Mouse (Mus musculus) large intestine, adult 2 months (tissue): ENCODE results near the gene Rsad2. TPM values are rescaled to one million over a fixed set of nuclear protein-coding genes. Genes with fewer than 3 reads are reported as not detected.
"Not testable (repeated sequence)": the region's sequence is repeated elsewhere in the genome, so short reads cannot be mapped to it uniquely, and the experiment has no call there.

ENCODE experiments used
- DNase-seq: peaks from one replicate; pipeline ENCODE4 v3.0.0-alpha.2; 2012; ENCODE audit warnings: low read depth, low spot score
- WGBS: fragments of 180-500 bp; shearing (Covaris S2); methylation state at CpG from one replicate; pipeline ENCODE4 v1.1.7; 2018; 5-methylcytosine and 5-hydroxymethylcytosine counted together
- polyA plus RNA-seq: library from polyadenylated mRNA; depleted of rRNA; stranded (reverse); fragments of >200 nt; gene quantifications from 2 replicates; pipeline ENCODE4 v1.2.3, GENCODE M21; 2012

Gene Rsad2
- polyA plus RNA-seq, 1 experiment: 1.7 TPM

DNA sequence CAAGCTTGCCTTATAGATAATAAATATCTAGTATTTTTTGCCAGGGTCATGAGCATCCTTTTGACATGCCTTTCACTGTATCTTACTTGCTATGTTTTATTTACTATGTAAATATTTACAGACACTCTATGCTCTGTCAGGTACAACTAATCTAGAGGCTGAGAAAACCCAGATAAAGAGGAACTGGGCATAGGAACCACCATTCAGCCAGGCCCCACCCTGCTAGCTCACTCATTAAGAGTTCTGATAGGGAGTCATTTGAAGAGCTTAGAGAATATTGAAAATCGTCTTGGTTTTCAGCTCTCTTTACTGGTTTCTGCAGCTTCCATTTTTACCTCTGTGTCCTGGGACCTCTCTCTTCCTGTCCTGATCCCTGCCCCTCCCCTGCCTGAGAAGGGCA is 5.1 kb downstream of the Rsad2 start:
- WGBS: 10% methylated on average over 1 of the region's 1 CpGs
- DNase-seq: no peak

DNA sequence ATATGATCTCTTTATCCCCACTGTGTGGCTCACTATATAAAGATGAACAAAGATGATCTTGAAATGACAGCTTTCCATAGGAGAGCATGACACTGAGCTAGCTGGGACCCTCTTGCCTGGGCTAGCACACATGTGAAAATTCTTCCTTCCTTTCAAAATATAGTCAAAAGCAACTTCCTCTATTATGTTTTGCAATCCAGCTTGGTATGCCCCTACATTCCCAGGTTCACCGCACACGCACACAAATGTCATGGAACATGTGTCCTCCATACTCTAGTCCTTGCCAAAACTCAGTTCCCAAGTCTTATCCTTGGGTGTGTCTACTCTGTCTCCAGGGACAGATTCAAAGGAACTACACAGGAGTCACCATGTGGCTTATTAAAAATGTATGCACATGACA is 6.8 kb downstream of the Rsad2 start:
- WGBS: 96% methylated on average over 2 of the region's 2 CpGs
- DNase-seq: no peak

DNA sequence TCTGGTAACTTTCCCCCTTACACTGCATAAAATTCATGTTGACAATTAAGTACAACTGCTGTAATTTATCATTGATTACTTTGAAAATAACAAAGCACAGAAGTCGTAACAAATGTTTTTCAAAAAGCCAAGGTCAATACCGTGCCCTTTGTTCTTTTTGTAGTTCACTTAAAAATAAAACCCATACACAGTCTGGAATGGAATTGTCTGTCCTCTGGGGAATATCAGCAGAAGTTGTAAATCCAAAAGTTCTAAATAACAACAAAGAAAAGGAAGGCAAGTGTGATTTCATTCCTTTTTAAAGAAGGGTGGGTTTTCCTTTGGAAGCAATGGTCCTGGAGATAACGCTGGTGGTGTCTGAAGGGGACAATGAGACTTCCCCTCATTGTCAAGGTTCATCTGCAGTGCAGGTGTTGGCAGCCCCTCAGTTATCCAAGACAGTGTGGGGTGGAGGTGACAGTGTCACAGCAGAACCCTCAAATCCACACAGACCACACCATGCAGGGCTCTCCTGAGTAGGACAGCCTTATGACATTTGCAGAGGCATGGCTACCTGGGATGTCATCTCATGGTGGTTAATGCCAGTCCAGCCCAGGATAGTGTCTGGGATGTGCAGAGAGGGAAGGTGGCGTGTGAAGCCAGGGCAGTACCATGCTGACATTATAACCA is 9.7 kb downstream of the Rsad2 start:
- no peak for DNase-seq
- 83% methylated on average over 4 of the region's 4 CpGs for WGBS

DNA sequence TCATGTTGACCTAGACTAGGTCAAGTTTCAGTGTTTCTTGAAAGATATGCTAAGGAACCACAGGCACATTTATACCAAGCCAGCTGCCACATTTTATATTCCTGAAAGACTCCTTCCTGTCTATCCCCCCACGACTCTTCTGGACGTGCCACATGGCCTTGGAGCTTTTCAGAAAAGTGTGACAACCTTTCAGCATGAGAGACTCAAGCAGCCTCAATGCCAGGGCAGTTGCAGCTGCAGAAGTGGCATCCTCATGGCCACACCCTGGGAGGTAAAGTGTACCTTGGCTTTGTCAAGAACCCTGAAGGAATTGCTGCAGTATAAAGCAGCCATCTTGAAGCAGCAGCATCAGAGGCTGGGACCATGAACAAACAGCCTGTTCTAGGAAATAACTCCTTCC is 11.7 kb downstream of the Rsad2 start:
- DNase-seq: no peak
- 78% methylated on average over 2 of the region's 2 CpGs for WGBS

DNA sequence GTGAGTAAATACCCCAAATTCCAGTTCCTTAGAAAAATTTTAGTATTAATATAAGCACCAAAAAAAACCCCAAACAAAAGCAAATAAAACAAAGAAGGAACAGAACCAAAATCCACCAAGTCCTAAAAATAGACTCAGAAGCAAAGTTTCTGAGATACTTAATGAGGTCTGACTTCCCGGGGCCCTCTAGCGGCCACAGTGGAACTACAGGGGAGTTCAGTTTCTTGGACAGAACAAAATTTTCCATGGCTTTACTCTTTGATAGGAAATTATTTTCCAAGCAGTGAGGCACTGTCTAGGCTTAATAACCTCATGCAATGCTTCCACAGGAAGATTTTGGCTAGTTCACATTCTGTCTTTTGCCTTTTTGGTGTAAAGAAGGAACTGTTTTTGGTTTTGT is 12.2 kb downstream of the Rsad2 start:
- no peak for DNase-seq
- 1% methylated on average over 2 of the region's 2 CpGs for WGBS

DNA sequence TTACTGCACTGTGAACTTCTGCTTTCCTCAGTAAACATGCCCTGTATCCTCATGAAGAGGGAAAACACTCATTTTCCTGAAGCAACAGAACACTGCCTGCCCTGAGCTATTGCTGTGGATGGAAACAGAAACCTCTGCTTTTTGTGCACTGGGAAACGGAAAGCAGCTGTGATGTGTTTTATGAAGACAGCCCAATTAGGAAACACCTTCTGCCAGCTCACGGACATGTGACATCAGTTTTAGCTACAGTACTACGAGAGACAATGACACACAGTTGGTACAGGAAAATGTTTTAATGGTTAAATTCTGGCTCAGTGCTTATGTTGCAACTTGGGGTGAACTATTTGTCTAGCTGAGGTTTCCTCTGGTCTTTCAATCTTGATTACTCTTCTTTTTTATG is 16.9 kb downstream of the Rsad2 start:
- no peak for DNase-seq
- WGBS: 45% methylated on average over 3 of the region's 3 CpGs

DNA sequence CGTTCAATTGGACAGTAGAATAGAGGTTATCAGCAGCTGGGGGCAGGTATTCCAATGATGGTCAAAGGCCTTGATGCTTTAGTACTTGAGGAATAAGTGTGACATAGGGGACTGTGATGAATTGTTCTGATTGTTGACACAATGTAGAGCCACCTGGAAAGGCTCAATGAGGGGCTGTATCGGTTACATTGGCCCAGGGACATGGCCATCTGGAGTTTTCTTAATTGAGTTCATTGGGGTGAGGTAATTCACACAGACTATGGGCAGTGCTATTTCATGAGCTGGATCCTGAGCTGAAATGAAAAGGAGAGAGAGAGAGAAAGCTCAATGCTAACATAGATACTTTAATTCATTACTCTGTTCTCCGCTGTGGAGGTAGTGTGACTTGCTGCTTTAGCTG is 18.3 kb downstream of the Rsad2 start:
- WGBS: 64% methylated on average over 3 of the region's 3 CpGs
- DNase-seq: no peak

DNA sequence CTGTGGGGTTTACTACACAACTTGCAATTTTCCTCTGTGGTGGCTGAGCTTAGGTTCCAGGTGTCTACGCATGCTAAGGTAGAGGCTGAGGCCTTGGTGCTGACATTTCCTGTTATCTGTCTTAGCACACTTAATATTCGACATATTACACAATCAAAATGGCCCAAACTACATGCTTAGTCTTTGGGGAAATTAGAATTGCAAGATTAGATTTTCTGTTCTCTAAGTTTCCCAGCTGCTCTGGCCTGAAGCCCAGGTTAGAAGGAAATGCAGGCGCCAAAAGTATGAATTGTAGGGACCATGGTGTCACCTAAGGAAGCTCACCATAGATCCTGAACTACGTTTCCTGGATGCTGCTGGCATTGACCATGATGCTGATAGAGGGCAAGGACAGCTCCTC is 19.9 kb downstream of the Rsad2 start:
- 67% methylated on average over 4 of the region's 4 CpGs for WGBS
- DNase-seq: no peak

DNA sequence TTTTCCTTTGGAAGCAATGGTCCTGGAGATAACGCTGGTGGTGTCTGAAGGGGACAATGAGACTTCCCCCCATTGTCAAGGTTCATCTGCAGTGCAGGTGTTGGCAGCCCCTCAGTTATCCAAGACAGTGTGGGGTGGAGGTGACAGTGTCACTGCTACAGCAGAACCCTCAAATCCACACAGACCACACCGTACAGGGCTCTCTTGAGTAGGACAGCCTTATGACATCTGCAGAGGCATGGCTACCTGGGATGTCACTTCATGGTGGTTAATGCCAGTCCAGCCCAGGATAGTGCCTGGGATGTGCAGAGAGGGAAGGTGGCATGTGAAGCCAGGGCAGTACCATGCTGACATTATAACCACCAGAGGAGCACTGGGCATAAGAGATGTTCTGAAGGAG is 27.5 kb downstream of the Rsad2 start:
- not testable (repeated sequence) for DNase-seq
- 88% methylated on average over 2 of the region's 2 CpGs for WGBS

DNA sequence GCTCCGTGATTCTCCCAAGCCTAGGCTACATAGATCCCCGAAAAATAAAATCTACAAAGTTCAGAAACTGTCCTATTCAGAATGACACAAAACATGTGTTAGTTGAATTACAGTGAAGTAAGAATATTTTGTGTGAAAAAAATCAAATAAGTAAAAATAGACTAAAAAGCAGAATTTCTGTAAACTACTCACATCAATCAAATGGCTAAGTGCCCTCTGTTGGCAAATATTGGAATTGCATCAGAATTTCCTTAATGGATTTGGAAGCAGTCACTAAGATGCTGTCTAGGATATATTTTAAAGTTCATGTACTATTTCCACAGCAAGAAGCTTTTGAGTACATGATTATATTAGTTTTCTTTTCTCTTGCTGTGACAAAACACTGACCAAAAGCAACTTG is 31.4 kb downstream of the Rsad2 start:
- WGBS: 85% methylated on average over 2 of the region's 2 CpGs
- DNase-seq: peak; percentile 18

DNA sequence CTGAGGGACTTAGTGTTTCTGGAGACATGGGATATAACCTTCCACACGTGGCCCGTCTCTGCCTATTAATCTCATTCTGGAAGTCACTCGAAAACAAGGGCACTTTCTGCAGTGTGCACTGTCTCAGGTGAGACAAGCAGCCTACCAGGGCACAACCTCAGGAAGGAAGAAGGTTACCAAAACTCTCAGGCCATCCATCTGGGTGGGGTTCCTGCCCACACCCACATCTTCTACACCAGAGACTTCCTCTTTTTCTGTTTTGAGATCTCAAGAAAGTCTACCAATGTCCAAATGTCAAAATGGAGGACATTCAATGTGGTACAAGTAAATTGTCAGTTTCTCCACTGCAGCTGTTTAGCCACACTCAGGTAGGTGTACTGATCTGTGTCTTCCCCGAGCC is 37.9 kb downstream of the Rsad2 start:
- 75% methylated on average over 4 of the region's 4 CpGs for WGBS
- DNase-seq: no peak

DNA sequence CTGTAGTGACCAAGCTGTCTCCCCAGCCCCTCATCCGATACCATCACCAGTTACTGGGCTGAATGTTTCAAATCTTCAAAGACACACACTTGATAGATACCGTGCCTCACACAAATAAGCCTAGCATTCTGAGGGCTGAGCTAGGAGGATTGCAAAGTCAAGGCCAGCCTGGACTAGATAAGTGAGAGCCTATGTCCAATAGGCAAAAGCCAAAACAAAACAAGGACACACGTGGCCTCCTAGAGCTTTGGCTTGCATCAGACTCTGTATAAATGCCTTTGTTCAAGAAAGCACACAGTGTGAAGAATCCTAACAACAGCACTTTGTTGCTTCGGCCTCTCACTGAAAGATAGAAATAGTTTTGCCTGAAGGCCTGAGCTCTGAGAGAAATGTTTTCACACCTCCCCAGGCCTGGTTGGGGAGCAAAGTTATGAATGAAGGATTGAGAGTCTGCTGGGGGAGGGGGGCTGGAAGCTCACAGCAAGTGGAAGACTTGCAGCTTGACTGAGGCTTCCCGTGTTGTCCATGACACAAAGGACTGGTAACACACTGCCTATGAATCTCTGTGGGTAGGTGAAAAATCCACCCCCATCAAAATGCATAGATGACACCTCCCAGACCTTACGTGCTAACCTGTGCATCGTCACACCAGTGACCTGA is 39.5 kb downstream of the Rsad2 start:
- WGBS: 81% methylated on average over 7 of the region's 7 CpGs
- DNase-seq: no peak

DNA sequence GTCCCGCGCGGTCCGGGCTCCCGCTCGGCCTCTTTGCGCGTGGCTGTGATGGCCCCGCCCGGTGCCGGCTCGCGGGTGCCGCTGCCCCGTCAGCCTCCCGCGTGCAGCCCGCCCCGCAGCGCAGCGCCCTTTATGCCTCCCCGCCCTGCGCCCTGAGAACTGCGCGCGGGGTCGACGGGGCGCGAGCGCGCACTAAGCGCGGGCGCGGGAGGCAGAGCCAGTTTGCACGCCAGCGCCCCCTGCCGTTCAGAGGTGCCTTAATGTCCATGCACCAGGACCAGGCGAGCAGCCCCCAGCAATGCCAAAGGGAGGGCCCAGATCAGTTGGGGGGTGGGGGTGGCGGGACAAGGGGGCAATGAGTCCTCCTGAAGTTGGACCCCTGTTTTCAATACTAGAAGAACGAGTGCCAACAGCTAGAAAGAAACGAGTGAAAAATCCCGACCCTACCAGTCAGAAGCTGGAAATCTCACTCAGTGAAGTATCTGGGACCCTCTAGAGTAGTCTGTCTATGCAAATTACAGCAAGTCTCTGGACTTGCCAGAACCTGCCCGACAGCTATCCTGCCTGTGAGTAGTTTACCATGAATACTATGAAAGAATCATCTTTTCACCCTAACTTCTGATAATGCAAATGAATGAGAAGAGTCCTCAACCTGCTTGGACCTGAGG is 41.0 kb downstream of the Rsad2 start, which contains the start of gene Rnf144a:
TSS of gene Rnf144a (minus strand) at position 151 of the 668 bp plus-strand sequence.
- peak; percentile 28 for DNase-seq
- WGBS: under 1% methylated on average over 45 of the region's 45 CpGs

DNA sequence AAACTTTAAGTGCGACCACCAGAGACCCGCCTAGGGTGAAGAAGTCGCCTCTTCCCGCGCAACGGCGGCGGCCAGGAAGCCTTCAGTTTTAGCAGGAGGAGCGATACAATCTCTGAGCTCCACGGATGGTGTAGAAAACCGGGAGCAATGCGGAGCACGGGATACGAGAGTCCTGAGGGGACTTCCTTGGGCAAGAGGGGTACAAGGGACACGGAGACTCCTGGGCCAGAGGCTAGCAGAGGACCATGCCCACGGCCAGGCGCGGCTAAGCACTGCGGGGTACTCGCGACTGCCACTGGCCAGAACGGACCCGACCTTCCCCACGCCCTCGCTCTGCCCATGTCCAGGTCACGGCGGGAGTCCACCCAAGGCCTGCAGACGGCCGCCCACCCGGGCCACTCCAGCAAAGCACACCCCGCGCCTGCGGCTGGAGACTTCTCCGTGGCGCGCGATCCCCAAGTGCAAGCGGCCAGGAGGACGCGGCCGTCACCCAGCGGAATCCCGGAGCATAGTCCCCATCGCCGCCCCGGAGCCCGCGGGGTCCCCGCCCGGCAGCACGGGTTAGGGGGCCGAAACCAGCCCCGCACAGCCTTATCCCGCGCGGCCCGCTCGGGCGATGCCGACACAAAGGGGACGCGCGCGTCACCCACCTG is 41.7 kb downstream of the Rsad2 start:
- 2% methylated on average over 64 of the region's 64 CpGs for WGBS

DNA sequence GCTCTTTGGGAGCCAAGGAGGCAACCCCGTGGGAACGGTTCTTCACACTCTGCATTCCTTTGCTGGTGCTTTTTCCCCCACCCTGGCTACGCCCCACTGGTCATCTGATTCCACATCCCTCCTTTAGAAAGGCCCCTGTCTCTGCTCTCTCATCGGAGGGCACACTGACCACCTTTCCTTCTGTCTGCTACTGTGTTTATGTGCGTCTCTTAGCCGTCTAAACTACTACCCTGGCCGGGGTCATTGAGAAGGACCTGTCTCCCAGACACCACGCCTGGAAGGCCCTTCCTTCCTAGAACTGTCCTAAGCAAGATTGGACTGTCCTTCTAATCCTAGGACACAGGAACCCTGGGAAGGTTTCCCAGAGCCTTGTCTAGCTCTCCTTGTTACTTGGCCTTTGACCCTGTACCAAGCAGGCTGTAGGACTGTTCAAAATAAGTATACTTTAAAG is 42.3 kb downstream of the Rsad2 start:
- no peak for DNase-seq
- 40% methylated on average over 8 of the region's 8 CpGs for WGBS

More for the DNA sequence above, 41.7 kb downstream of the Rsad2 start:
- DNase-seq: no peak

DNA sequence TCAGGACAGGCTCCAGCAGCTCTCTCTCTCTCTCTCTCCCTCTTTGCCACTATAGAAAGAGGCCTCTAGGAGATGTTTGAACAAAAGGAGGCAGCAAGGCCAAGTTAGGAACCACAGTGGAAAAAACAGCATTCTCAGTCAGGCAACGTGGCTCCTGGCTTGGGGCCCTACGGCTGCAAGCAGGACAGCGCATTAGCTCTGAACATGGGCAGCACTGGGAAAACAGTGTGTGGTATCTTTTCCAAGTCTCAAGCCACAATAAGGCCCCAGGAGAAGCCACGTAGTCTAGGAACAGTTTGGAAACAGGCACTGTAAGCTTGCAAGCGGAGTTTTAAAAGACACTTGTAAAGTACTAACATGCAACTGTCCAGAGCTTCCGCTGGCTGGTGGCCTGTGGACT is 43.5 kb downstream of the Rsad2 start:
- WGBS: 77% methylated on average over 6 of the region's 6 CpGs
- no peak for DNase-seq

DNA sequence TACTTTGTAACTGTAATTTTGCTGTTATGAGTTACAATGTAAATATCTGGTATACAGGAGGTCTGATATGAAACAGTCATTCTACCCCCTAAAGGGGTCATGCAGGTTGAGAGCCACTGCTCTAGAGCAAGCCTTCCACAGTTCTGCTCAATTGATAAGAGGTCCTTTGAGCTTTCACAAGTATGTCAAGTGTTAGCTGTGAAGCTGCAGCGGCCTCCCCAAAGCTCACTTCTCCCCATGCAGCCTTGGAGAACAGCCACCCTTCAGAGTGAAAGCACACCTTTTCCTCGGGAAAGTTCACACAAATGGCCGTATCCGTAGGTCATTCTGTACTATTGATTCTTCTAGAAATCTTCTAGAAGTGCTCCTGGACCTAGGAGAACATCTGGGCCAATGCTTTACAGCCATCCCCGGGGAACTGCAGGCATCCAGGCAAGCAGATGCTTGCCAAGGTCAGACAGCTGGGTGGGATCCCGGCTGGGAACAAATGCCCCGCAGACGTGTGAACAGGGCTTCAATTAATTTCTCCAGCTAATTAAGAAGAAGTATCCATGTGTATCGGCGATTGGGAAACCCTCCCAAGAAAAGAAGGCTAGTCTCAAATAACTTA is 44.3 kb downstream of the Rsad2 start:
- DNase-seq: no peak
- 67% methylated on average over 10 of the region's 10 CpGs for WGBS

DNA sequence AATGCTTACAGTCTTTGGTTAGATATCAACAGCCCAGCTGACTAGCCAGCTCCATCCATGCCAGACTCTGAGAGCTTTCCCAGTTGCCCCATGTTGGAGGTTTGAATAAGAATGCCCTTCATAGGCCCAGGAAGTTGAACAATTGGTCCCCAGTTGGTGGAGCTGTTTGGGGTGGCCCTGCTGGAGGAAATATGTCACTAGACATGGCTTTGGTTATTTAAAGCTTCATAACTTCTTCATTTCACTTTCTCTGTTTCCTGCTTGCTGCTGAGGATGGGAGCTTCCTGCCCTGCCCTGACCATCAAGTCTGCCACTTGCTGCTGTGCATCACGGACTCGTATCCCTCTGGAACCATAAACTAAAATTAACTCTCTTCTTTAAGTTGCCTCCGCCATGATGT is 45.8 kb downstream of the Rsad2 start:
- no peak for DNase-seq
- 72% methylated on average over 3 of the region's 3 CpGs for WGBS

DNA sequence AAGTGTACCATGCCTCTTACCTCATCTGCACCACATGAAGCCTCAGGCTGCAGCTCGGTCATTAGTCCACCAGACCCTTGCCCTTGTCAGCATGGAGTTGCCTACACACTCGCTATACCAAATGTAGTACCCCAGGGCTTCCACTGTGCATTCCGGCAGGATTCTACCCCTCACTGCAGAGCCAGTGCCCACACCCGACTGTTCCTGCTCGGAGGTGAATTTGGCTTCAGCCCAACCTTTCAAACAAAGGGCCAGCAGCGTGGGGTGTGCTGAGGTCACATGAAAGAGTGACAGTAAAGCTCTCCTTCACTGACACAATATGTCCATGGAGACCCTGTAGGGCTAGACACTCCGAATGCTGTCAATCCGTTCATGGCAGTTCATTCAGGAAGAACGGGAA is 47.5 kb downstream of the Rsad2 start:
- WGBS: 62% methylated on average over 9 of the region's 9 CpGs
- DNase-seq: no peak
